Mouse (Mus musculus) MEL (cell line): ENCODE data around the gene Hoxd10. TPM values are rescaled to one million over a fixed set of nuclear protein-coding genes. Genes with fewer than 3 reads are reported as not detected.

ENCODE experiments used
- DNase-seq: peaks from one replicate; pipeline ENCODE4 v3.0.0; 2011; ENCODE audit warnings: low read depth, low spot score
- H3K27ac ChIP-seq: 2 replicates; pipeline ENCODE4 v1.5.1; 2012; ENCODE audit warnings: low read depth, mild to moderate bottlenecking, control low read depth, low read length, moderate library complexity; ENCODE audit not compliant: control insufficient read depth
- H3K27me3 ChIP-seq, 2 experiments: fragments of 150-350 bp in 1 of 2; sonication (generic) in 1 of 2; 2 replicates each; pipeline ENCODE4 v1.6.1; 2012; ENCODE audit warnings: low read length in 2 of 2, mild to moderate bottlenecking in 2 of 2, improper control_type of control experiment in 1 of 2, moderate library complexity in 1 of 2; ENCODE audit not compliant: insufficient read depth in 2 of 2, control insufficient read depth in 1 of 2
- H3K36me3 ChIP-seq, 2 experiments: 2 replicates each; pipeline ENCODE4 v1.6.1; 2012 to 2014; ENCODE audit warnings: low read length in 2 of 2, improper control_type of control experiment in 1 of 2, inconsistent platforms in 1 of 2, mild to moderate bottlenecking in 1 of 2; ENCODE audit not compliant: insufficient read depth in 2 of 2, control insufficient read depth in 1 of 2
- H3K4me1 ChIP-seq, 2 experiments: fragments of 150-350 bp in 1 of 2; sonication (generic) in 1 of 2; 2 replicates each; pipeline ENCODE4 v1.6.1; 2012; ENCODE audit warnings: low read length in 2 of 2, improper control_type of control experiment in 1 of 2, mild to moderate bottlenecking in 1 of 2; ENCODE audit not compliant: insufficient read depth in 2 of 2, control insufficient read depth in 1 of 2
- H3K4me3 ChIP-seq, 2 experiments: fragments of 150-350 bp in 1 of 2; sonication (generic) in 1 of 2; 2 replicates each; pipeline ENCODE4 v1.5.1; 2012; ENCODE audit warnings: low read depth in 2 of 2, low read length in 2 of 2, mild to moderate bottlenecking in 2 of 2, moderate library complexity in 2 of 2, control low read depth in 1 of 2, improper control_type of control experiment in 1 of 2; ENCODE audit not compliant: control insufficient read depth in 1 of 2, insufficient read depth in 1 of 2
- H3K79me2 ChIP-seq: 2 replicates; pipeline ENCODE4 v1.6.1; 2012; ENCODE audit warnings: mild to moderate bottlenecking, low read length, moderate library complexity; ENCODE audit not compliant: control insufficient read depth, poor library complexity, insufficient read depth
- H3K9ac ChIP-seq: 2 replicates; pipeline ENCODE4 v1.6.1; 2012; ENCODE audit warnings: low read depth, mild to moderate bottlenecking, control low read depth, low read length, moderate library complexity; ENCODE audit not compliant: control insufficient read depth, poor library complexity, severe bottlenecking
- H3K9me3 ChIP-seq: fragments of 150-350 bp; sonication (generic); replicated peaks from 2 replicates; pipeline ENCODE4 v1.6.1; 2012; ENCODE audit warnings: mild to moderate bottlenecking, low read length, improper control_type of control experiment, moderate library complexity; ENCODE audit not compliant: insufficient read depth
- CHD1 ChIP-seq: IDR thresholded peaks from 2 replicates; pipeline ENCODE4 v1.6.1; 2012; ENCODE audit warnings: low read depth, mild to moderate bottlenecking, inconsistent platforms, low read length, improper control_type of control experiment
- CHD2 ChIP-seq: IDR thresholded peaks from 2 replicates; pipeline ENCODE4 v1.6.1; 2011; ENCODE audit warnings: low read length, improper control_type of control experiment
- CTCF ChIP-seq, 3 experiments: IDR thresholded peaks in 2 of 3; conservative IDR thresholded peaks in 1 of 3; 2 replicates each; pipeline ENCODE4 v1.5.1; 2011 to 2012; ENCODE audit warnings: low read length in 3 of 3, low read depth in 2 of 3, mild to moderate bottlenecking in 2 of 3, improper control_type of control experiment in 1 of 3, inconsistent platforms in 1 of 3, mixed read lengths in 1 of 3, moderate library complexity in 1 of 3; ENCODE audit not compliant: control insufficient read depth in 1 of 3, insufficient read depth in 1 of 3, poor library complexity in 1 of 3, severe bottlenecking in 1 of 3
- ETS1 ChIP-seq: IDR thresholded peaks from 2 replicates; pipeline ENCODE4 v1.6.1; 2012; ENCODE audit warnings: low read depth, mild to moderate bottlenecking, inconsistent platforms, low read length, improper control_type of control experiment, moderate library complexity
- HCFC1 ChIP-seq: IDR thresholded peaks from 2 replicates; pipeline ENCODE4 v1.6.1; 2012; ENCODE audit warnings: low read depth, mild to moderate bottlenecking, inconsistent platforms, low read length, improper control_type of control experiment, moderate library complexity
- KAT2A ChIP-seq: conservative IDR thresholded peaks from 2 replicates; pipeline ENCODE4 v1.6.1; 2012; ENCODE audit warnings: low read depth, low read length, improper control_type of control experiment, inconsistent platforms
- MEF2A ChIP-seq: IDR thresholded peaks from 2 replicates; pipeline ENCODE4 v1.6.1; 2014; ENCODE audit warnings: low read depth, mild to moderate bottlenecking, inconsistent platforms, low read length, improper control_type of control experiment; ENCODE audit not compliant: poor library complexity, insufficient replicate concordance, severe bottlenecking; ENCODE audit errors: extremely low read depth
- MYB ChIP-seq: IDR thresholded peaks from 2 replicates; pipeline ENCODE4 v1.6.1; 2011; ENCODE audit warnings: mild to moderate bottlenecking, low read depth, low read length, improper control_type of control experiment
- RAD21 ChIP-seq: IDR thresholded peaks from 2 replicates; pipeline ENCODE4 v1.6.1; 2011; ENCODE audit warnings: mild to moderate bottlenecking, low read depth, low read length, improper control_type of control experiment
- TBP ChIP-seq: IDR thresholded peaks from 2 replicates; pipeline ENCODE4 v1.8.0; 2011; ENCODE audit warnings: low read depth, low read length, improper control_type of control experiment
- ZMIZ1 ChIP-seq: IDR thresholded peaks from 2 replicates; pipeline ENCODE4 v1.6.1; 2012; ENCODE audit warnings: low read depth, mild to moderate bottlenecking, inconsistent platforms, low read length, improper control_type of control experiment, moderate library complexity
- ZNF384 ChIP-seq: IDR thresholded peaks from 2 replicates; pipeline ENCODE4 v1.6.1; 2012; ENCODE audit warnings: low read depth, mild to moderate bottlenecking, inconsistent platforms, low read length, improper control_type of control experiment
- polyA plus RNA-seq, 2 experiments: library from polyadenylated mRNA; stranded (reverse) in 1 of 2; unstranded in 1 of 2; fragments of >175 nt in 1 of 2; fragments of >200 nt in 1 of 2; gene quantifications; 2 replicates each; pipeline versions ENCODE4 v1.2.1 to v1.2.4; 2012; ENCODE audit warnings: low replicate concordance in 2 of 2, low read depth in 1 of 2; ENCODE audit not compliant: insufficient read length in 2 of 2, insufficient read depth in 1 of 2, missing spikeins in 1 of 2
- total RNA-seq: library from RNA; depleted of rRNA; stranded (reverse); fragments of 300-350 nt; gene quantifications from 2 replicates; pipeline ENCODE4 v1.2.3, GENCODE M21; 2012

Gene Hoxd10
- total and polyA plus RNA-seq, 3 experiments: not detected

GRCm38 (mm10) chr2:74667191-74667841 lies 24.4 kb upstream of the Hoxd10 start:
- no peak for DNase-seq
- Histone ChIP-seq H3K27ac (no peak overlapping the region), H3K9ac (no peak overlapping the region)
- TF ChIP-seq CHD1 (no peak), MYB (no peak), ETS1 (no peak), HCFC1 (no peak), RAD21 (no peak)
- TF ChIP-seq, all 39 proteins: peak for 0
- Histone ChIP-seq H3K36me3 (no peaks in the 10 kb centered on the region), H3K4me3 (no peak overlapping the region), H3K79me2 (no peaks in the 10 kb centered on the region), H3K27me3 (no peaks in the 10 kb centered on the region), H3K4me1 (no peaks in the 10 kb centered on the region), H3K9me3 (no peaks in the 10 kb centered on the region)

DNA sequence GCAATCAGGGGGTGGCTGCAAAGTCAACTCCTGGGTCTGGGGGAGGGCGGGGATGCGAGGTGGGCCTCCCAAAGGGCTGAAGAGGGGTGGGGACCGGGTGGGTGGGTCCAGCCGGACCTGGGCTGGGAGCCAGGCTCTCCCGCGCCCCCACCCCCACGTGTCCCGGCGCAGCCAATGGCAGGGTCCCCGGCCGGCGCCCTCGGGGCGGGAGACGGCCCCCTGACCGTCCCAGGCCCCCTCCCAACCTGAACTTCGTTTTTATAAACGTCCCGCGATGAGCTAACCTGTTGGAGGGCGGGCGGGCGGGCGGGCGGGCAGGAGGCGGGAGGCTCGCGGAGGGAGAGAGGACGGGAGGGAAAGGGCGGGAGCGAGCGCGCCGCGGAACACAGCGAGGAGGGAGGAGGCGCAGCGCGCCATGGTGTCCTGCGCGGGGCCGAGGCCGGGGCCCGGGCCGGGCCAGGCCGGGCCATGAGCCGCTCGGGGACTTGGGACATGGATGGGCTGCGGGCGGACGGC lies 23.8 kb upstream of the Hoxd10 start, which contains the start of gene Hoxd13:
TSS of gene Hoxd13 (plus strand) at position 469 of the 516 bp plus-strand sequence.
- no peaks in the 10 kb centered on the region for H3K4me1 ChIP-seq
- no peak within 1 kb of the TSS for H3K9ac ChIP-seq
- no peaks in the 10 kb centered on the region for H3K36me3 ChIP-seq
- no peaks in the 10 kb centered on the region for H3K27me3 ChIP-seq
- no peak for DNase-seq
- no peaks in the 10 kb centered on the region for H3K79me2 ChIP-seq
- no peak within 1 kb of the TSS for H3K27ac ChIP-seq
- TF ChIP-seq KAT2A (no peak), CTCF (IDR thresholded peaks at IDR 0.05 in 2 of 3, conservative IDR thresholded peaks at IDR 0.05 in 1 of 3; ENCODE audit: control insufficient read depth in 1 of 3, insufficient read depth in 1 of 3, low read depth in 2 of 3, low read length in 3 of 3, poor library complexity in 1 of 3, severe bottlenecking in 1 of 3) (no peak), MEF2A (no peak), ZMIZ1 (no peak), CHD2 (no peak), RAD21 (no peak), TBP (no peak), ZNF384 (no peak), CHD1 (no peak)
- H3K4me3 ChIP-seq: no peak within 1 kb of the TSS
- no peaks in the 10 kb centered on the region for H3K9me3 ChIP-seq
